Mouse (Mus musculus): ENCODE measurements at regions not wholly inside any gene's neighbourhood (a gene's known extent, or its start where the extent isn't known, plus 50 kb on each side); places are given as distances from the start of the nearest gene placed in this dataset.
A peak's percentile ranks its signal among the peaks of the same experiment; 100 is the strongest.

GRCm38 (mm10) chr1:69376923-69377706, 269.3 kb upstream of the Erbb4 start:
- no peak for DNase-seq (ENCODE audit: low spot score)

GRCm38 (mm10) chr1:69375246-69375645, 267.4 kb upstream of the Erbb4 start:
- no peak for DNase-seq (ENCODE audit: low spot score)

GRCm38 (mm10) chr1:69370078-69370477, 262.2 kb upstream of the Erbb4 start:
- DNase-seq (ENCODE audit: low spot score), result no peak

- DNase-seq (ENCODE audit: low spot score), result no peak
These were observed 259.7 kb upstream of the Erbb4 start for GRCm38 (mm10) chr1:69367531-69367930.

GRCm38 (mm10) chr1:69364069-69364468, 256.2 kb upstream of the Erbb4 start:
- DNase-seq (ENCODE audit: low spot score), result no peak

- DNase-seq (ENCODE audit: low spot score), result no peak
These were observed 249.7 kb upstream of the Erbb4 start for GRCm38 (mm10) chr1:69357548-69357947.

- no peak for DNase-seq (ENCODE audit: low spot score)
These were observed 242.6 kb upstream of the Erbb4 start for GRCm38 (mm10) chr1:69350417-69350816.

GRCm38 (mm10) chr1:69349826-69350225, 242.0 kb upstream of the Erbb4 start:
- DNase-seq (ENCODE audit: low spot score), result no peak

- no peak for DNase-seq (ENCODE audit: low spot score)
These were observed 234.2 kb upstream of the Erbb4 start for GRCm38 (mm10) chr1:69342100-69342499.

GRCm38 (mm10) chr1:69340481-69340880, 232.6 kb upstream of the Erbb4 start:
- DNase-seq (ENCODE audit: low spot score), result no peak

GRCm38 (mm10) chr1:69331418-69332254, 223.8 kb upstream of the Erbb4 start:
- DNase-seq (ENCODE audit: low spot score), result peak; percentile 18

- no peak for DNase-seq (ENCODE audit: low spot score)
These were observed 221.5 kb upstream of the Erbb4 start for GRCm38 (mm10) chr1:69329399-69329798.

GRCm38 (mm10) chr1:69326711-69327110, 218.9 kb upstream of the Erbb4 start:
- no peak for DNase-seq (ENCODE audit: low spot score)

- no peak for DNase-seq (ENCODE audit: low spot score)
These were observed 211.7 kb upstream of the Erbb4 start for GRCm38 (mm10) chr1:69319526-69319925.

GRCm38 (mm10) chr1:69296816-69297215, 189.0 kb upstream of the Erbb4 start:
- no peak for DNase-seq (ENCODE audit: low spot score)

GRCm38 (mm10) chr1:69291329-69291728, 183.5 kb upstream of the Erbb4 start:
- no peak for DNase-seq (ENCODE audit: low spot score)

- DNase-seq (ENCODE audit: low spot score), result no peak
These were observed 178.5 kb upstream of the Erbb4 start for GRCm38 (mm10) chr1:69286374-69286773.

GRCm38 (mm10) chr1:69277428-69277827, 169.6 kb upstream of the Erbb4 start:
- DNase-seq (ENCODE audit: low spot score), result no peak

- no peak for DNase-seq (ENCODE audit: low spot score)
These were observed 139.8 kb upstream of the Erbb4 start for GRCm38 (mm10) chr1:69247691-69248090.

GRCm38 (mm10) chr1:69242289-69242909, 134.5 kb upstream of the Erbb4 start:
- DNase-seq (ENCODE audit: low spot score), result no peak

- peak; percentile 14 for DNase-seq (ENCODE audit: low spot score)
These were observed 133.8 kb upstream of the Erbb4 start for GRCm38 (mm10) chr1:69241502-69242214.

- no peak for DNase-seq (ENCODE audit: low spot score)
These were observed 120.0 kb upstream of the Erbb4 start for GRCm38 (mm10) chr1:69227864-69228263.

Data from left cerebral cortex, adult 11 months (tissue).